Mouse (Mus musculus) skeletal muscle tissue, adult 2 months (tissue): ENCODE measurements around the gene Defb45.
A peak's percentile ranks its signal among the peaks of the same experiment; 100 is the strongest.

Experiments used
- DNase-seq: peaks from one replicate; pipeline ENCODE4 v3.0.0-alpha.2; 2012; ENCODE audit warnings: low read depth, low spot score

The Defb45 gene

DNA sequence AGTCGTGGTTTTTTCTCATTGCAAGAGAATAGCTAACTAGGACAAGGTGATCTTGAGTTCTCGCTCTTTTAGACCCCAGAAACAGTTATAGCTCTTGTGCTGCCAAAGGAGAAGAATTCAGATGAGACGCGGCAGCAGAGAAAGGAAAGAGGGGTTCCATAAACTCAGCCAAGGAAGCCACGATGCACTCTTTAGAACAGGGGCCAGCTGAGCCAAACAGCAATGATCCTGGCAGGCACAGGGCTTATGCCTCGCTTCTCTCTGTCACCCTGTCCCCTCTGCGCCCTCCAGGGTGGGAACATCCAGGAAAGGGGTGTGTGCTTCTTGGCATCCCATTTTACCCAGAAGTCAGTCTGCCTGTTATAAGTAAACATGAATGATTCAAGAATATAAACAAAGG lies at the start of gene Defb45:
Gene Defb45, minus strand, starts transcription at position 101 of the 400 bp plus-strand sequence.
- DNase-seq = no peak

DNA sequence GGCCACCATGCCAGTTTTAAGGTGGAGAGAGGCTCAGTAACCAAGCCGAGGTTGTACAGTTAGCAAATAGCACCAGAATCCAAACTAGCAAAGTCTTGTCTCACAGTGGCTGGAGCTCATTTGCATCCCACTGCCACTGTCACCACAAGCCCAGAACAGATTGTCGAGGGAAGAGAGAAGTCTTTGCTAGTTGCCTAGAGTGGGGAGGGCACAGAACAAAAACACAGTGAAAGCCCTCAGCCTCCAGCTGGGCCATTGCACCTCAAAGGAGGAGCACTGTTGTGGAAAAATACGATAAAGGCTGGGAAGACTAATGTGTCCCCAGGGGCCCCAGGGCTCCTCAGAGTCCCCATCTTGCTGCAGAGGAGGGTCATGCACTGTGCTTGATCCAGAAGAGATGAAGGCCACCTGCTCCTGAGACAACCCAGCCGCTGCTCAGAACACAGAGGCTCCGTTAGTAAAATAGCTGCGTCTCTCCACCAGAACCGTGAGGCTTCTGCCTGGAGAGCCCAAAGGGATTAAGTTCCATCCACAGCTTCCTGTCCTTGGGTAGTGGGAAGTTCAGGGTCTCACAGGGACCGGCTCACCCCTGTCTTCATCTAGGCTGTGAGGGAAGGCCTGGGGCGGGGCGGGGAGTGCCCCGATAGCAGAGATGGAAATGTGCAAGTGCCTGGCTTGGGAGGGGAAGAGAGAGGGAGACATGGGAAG lies 40.4 kb upstream of the Defb45 start:
- DNase-seq = peak; percentile 45

- DNase-seq = no peak
Measured at GRCm38 (mm10) chr2:152638865-152639264, 39.7 kb upstream of the Defb45 start.

DNA sequence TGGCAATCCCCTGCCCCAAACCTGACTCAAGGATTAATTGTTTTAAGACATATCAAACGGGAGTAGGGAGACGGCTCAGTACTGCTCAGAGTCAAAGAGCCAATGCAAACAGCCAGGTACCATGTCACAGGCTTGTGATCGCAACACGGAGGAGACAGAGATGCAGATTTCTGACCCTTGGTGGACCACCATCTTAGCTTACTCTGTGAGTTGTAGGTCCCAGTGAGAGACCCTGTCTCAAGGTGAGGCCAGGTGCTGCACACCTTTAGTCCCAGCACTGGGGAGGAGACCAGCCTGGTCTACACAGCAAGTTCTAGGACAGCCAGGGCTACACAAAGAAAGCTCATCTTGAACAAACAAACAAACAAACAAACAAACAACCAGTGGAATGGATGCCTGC lies 38.2 kb upstream of the Defb45 start:
- DNase-seq = no peak

DNA sequence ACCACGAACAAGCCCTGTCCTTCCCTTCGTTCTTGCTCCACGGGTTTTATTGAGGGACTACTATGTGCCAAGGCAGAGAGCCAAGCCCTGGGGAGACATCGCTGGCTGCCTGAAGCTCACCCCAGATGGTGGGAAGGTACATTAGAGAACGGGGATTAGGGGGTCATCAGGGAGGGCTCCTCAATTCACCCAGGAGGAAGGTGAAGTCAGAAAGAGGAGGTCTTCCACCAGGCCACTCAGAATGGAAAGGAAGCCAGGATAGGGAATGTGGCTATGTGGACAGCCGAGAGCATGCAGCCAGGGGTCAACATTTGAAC lies 37.8 kb upstream of the Defb45 start:
- DNase-seq = no peak

GRCm38 (mm10) chr2:152636246-152637005 lies 37.2 kb upstream of the Defb45 start:
- DNase-seq = peak; percentile 76

GRCm38 (mm10) chr2:152634311-152634710 lies 35.1 kb upstream of the Defb45 start:
- DNase-seq = no peak

- no peak for DNase-seq
Measured at GRCm38 (mm10) chr2:152633334-152633733, 34.1 kb upstream of the Defb45 start.

- no peak for DNase-seq
Measured at GRCm38 (mm10) chr2:152629904-152630303, 30.7 kb upstream of the Defb45 start.

- DNase-seq = no peak
Measured at GRCm38 (mm10) chr2:152629239-152629638, 30.0 kb upstream of the Defb45 start.

DNA sequence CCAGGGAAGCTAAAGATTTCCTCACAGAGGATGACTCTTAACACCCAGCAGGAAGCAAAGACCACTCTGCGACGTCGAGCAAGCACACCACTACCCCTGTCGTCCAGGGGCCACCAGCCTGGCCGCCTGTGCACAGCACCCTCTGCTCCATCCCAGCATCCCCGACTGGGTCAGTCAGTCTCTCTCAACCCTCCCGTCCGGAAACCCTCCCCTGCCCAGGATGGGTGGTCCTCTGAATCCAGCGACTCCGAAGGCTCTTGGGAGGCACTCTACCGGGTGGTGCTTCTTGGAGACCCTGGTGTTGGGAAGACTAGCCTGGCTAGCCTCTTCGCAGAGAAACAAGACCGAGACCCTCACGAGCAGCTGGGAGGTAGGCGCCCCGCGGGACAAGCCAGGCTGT lies 28.9 kb upstream of the Defb45 start:
- DNase-seq = no peak

GRCm38 (mm10) chr2:152626774-152627591 lies 27.8 kb upstream of the Defb45 start, which contains the start of gene Rem1:
Gene Rem1, plus strand, starts transcription at chr2:152626951.
- no peak for DNase-seq

GRCm38 (mm10) chr2:152625256-152625655 lies 26.1 kb upstream of the Defb45 start:
- DNase-seq = no peak

DNA sequence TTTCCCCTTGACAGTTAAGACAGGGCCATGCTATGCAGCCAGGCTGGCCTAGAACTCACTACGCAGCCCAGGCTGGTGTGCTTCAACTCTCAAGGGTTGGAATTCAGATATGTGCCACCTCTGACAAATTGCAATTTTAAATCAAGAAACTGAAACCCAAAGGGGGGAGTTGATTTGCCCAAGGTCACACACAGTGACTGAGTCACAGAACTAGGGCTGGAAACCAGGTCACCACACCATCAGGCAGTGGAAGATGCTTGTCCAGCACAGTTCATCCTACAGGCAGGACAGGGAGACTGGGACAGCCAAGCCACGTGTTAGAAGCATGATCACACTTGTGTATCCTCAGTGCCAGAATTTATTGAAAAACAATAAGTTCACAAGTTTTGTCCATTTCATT lies 25.4 kb upstream of the Defb45 start:
- DNase-seq = no peak

GRCm38 (mm10) chr2:152622953-152623352 lies 23.8 kb upstream of the Defb45 start, which contains the start of gene Defb25:
Gene Defb25, minus strand, starts transcription at chr2:152623053.
- no peak for DNase-seq

- DNase-seq = no peak
Measured at GRCm38 (mm10) chr2:152622151-152622550, 23.0 kb upstream of the Defb45 start.

DNA sequence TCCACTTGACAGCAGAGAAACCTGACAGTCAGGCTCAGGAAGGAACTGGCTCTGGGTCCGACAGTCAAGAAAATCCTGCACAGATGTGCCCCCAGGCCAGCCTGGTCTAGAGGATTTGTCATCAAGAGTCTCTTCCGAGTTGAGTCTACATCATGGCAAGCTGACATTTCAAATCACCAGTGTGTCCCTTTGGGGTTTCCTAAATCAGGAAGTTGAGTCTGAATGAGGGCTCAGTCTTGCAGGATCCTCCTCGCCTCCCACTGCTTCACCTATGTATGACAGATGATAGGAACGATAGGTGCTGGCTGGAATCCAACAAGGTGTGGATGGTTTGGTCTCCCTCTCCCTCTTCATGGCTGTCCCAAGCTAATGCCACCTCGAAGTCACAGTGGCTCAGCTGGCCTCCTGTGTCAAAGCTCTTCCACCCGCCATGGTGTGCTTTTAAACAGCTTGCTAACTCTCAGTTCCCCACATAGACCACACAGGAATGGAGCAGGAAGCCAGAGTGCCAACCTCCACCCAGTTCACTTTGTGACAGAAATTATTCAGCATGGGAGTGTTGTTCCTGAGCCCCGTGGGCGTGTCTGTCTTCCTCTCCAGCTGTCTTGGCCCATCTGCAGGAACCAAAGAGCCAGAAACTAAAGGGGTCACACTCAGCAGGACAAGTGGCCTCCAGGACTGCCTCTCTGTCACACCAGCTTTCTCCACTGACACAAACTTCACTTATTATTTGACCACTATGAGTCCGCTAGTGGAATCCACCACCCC lies 21.4 kb upstream of the Defb45 start:
- DNase-seq = peak; percentile 46

- no peak for DNase-seq
Measured at GRCm38 (mm10) chr2:152617374-152617773, 18.2 kb upstream of the Defb45 start.

GRCm38 (mm10) chr2:152616470-152616869 lies 17.3 kb upstream of the Defb45 start:
- no peak for DNase-seq

GRCm38 (mm10) chr2:152615563-152615962 lies 16.4 kb upstream of the Defb45 start:
- DNase-seq = peak; percentile 59

DNA sequence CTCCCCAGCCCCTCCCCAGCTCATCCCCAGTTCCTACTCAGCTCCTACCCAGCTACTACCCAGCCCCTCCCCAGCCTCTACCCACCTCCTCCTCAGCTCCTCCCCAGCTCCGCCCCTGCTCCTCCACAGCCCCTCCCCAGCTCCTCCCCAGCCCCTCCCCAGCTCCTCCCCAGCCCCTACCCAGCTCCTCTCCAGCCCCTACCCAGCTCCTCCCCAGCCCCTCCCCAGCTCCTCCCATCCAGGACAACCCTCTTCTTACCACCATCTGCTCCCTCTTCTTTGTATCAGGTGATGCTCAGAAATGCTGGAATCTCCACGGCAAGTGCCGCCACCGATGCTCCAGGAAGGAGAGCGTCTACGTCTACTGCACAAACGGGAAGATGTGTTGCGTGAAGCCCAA lies 13.0 kb upstream of the Defb45 start:
- DNase-seq = no peak
